Mouse (Mus musculus) embryonic facial prominence, embryonic 14.5 days (tissue): ENCODE data around the gene Cmtm8. TPM values are rescaled to one million over a fixed set of nuclear protein-coding genes. Genes with fewer than 3 reads are reported as not detected.
A peak's percentile ranks its signal among the peaks of the same experiment; 100 is the strongest.

Experiments
- ATAC-seq: fragments of 200-750 bp; cut with Nextera tagmentation; 2 replicates; pipeline ENCODE4 v1.8.0; 2017; ENCODE audit warnings: low read depth, moderate number of reproducible peaks, moderate TSS enrichment
- DNase-seq: peaks from one replicate; pipeline ENCODE4 v3.0.0-alpha.2; 2015; ENCODE audit warnings: low spot score
- H3K27ac ChIP-seq: fragments of 300-500 bp; sonication (generic); replicated peaks from 2 replicates; pipeline ENCODE4 v1.5.1; 2014; ENCODE audit warnings: low read depth, mild to moderate bottlenecking, low read length, moderate library complexity
- H3K27me3 ChIP-seq: fragments of 300-500 bp; sonication (generic); replicated peaks from 2 replicates; pipeline ENCODE4 v1.6.1; 2014; ENCODE audit warnings: low read length; ENCODE audit not compliant: control insufficient read depth, insufficient read depth
- H3K36me3 ChIP-seq: fragments of 300-500 bp; sonication (generic); 2 replicates; pipeline ENCODE4 v1.6.1; 2014; ENCODE audit warnings: low read length, mixed read lengths; ENCODE audit not compliant: control insufficient read depth, insufficient read depth
- H3K4me1 ChIP-seq: fragments of 300-500 bp; sonication (generic); 2 replicates; pipeline ENCODE4 v1.6.1; 2014; ENCODE audit warnings: antibody characterized with exemption, low read length; ENCODE audit not compliant: control insufficient read depth, insufficient read depth
- H3K4me2 ChIP-seq: fragments of 300-500 bp; sonication (generic); 2 replicates; pipeline ENCODE4 v1.6.1; 2014; ENCODE audit warnings: low read depth, mild to moderate bottlenecking, low read length, moderate library complexity, mixed read lengths
- H3K4me3 ChIP-seq: fragments of 300-500 bp; sonication (generic); 2 replicates; pipeline ENCODE4 v1.5.1; 2014; ENCODE audit warnings: low read depth, mild to moderate bottlenecking, low read length
- H3K9ac ChIP-seq: fragments of 300-500 bp; sonication (generic); 2 replicates; pipeline ENCODE4 v1.6.1; 2014; ENCODE audit warnings: low read depth, mild to moderate bottlenecking, low read length, moderate library complexity, mixed read lengths
- H3K9me3 ChIP-seq: fragments of 300-500 bp; sonication (generic); 2 replicates; pipeline ENCODE4 v1.6.1; 2016; ENCODE audit warnings: low read length; ENCODE audit not compliant: control insufficient read depth
- WGBS: fragments of 180-500 bp; shearing (Covaris S2); extraction: QIAGEN DNeasy Blood & Tissue Kit; methylation state at CpG from one replicate; pipeline ENCODE4 v1.1.7; 2014; 5-methylcytosine and 5-hydroxymethylcytosine counted together
- polyA plus RNA-seq: library from polyadenylated mRNA; unstranded; fragments of >200 nt; fragmentation: Nextera tagmentation; extraction: Ambion mirVana; gene quantifications from 2 replicates; pipeline ENCODE4 v1.2.1, GENCODE M21; 2014

The Cmtm8 gene
- polyA plus RNA-seq, 1 experiment from 2014 or later: 18.6 TPM

- DNase-seq: no peak
- Histone ChIP-seq H3K4me2 (no peak overlapping the region), H3K36me3 (no peaks in the 10 kb centered on the region), H3K27ac (no peak overlapping the region), H3K9ac (no peak overlapping the region), H3K4me3 (no peak overlapping the region), H3K4me1 (no peaks in the 10 kb centered on the region), H3K9me3 (no peaks in the 10 kb centered on the region), H3K27me3 (no peaks in the 10 kb centered on the region)
- WGBS: 63% methylated on average over 11 of the region's 11 CpGs
- no peak for ATAC-seq
Measured at GRCm38 (mm10) chr9:114855327-114855726, 11.4 kb upstream of the Cmtm8 start.

- WGBS: 64% methylated on average over 9 of the region's 9 CpGs
- H3K27ac ChIP-seq: no peak overlapping the region
- H3K4me2 ChIP-seq: no peak overlapping the region
- no peaks in the 10 kb centered on the region for H3K9me3 ChIP-seq
- no peaks in the 10 kb centered on the region for H3K27me3 ChIP-seq
- DNase-seq (no peak), ATAC-seq (0 out of 2 replicates have a peak, but pooled peaks have one; percentile 9)
- H3K4me1 ChIP-seq: no peaks in the 10 kb centered on the region
- H3K36me3 ChIP-seq: no peaks in the 10 kb centered on the region
- no peak overlapping the region for H3K4me3 ChIP-seq
- H3K9ac ChIP-seq: no peak overlapping the region
Measured at GRCm38 (mm10) chr9:114854686-114855085, 10.7 kb upstream of the Cmtm8 start.

- ATAC-seq (no peak), DNase-seq (no peak)
- H3K4me3 ChIP-seq: no peak overlapping the region
- H3K36me3 ChIP-seq: no peaks in the 10 kb centered on the region
- 75% methylated on average over 15 of the region's 15 CpGs for WGBS
- no peaks in the 10 kb centered on the region for H3K4me1 ChIP-seq
- no peak overlapping the region for H3K9ac ChIP-seq
- H3K27me3 ChIP-seq: no peaks in the 10 kb centered on the region
- no peak overlapping the region for H3K27ac ChIP-seq
- no peaks in the 10 kb centered on the region for H3K9me3 ChIP-seq
- no peak overlapping the region for H3K4me2 ChIP-seq
Measured at GRCm38 (mm10) chr9:114853336-114853735, 9.4 kb upstream of the Cmtm8 start.

- ATAC-seq (no peak), DNase-seq (no peak)
- WGBS: 58% methylated on average over 8 of the region's 8 CpGs
Measured at GRCm38 (mm10) chr9:114851419-114852190, 7.6 kb upstream of the Cmtm8 start.

GRCm38 (mm10) chr9:114843634-114844016, 331 bp downstream of the Cmtm8 start:
- ATAC-seq (peak; percentile 64), DNase-seq (peak; percentile 33)
- Histone ChIP-seq H3K4me1 (peaks cover 3% of the 10 kb centered on the region; the same call in 1 of the 2 replicates), H3K27ac (no peak overlapping the region), H3K9ac (peak overlapping the region; percentile 72), H3K36me3 (no peaks in the 10 kb centered on the region), H3K4me2 (peak overlapping the region; percentile 99), H3K4me3 (peak overlapping the region; percentile 70), H3K27me3 (peaks cover 12% of the 10 kb centered on the region), H3K9me3 (no peaks in the 10 kb centered on the region)
- WGBS: under 1% methylated on average over 31 of the region's 40 CpGs

More at GRCm38 (mm10) chr9:114851419-114852190, 7.6 kb upstream of the Cmtm8 start:
- Histone ChIP-seq H3K4me1 (no peaks in the 10 kb centered on the region), H3K27ac (no peak overlapping the region), H3K4me2 (no peak overlapping the region), H3K9me3 (no peaks in the 10 kb centered on the region), H3K27me3 (no peaks in the 10 kb centered on the region), H3K4me3 (no peak overlapping the region), H3K9ac (no peak overlapping the region), H3K36me3 (no peaks in the 10 kb centered on the region)

- no peak overlapping the region for H3K9ac ChIP-seq
- H3K9me3 ChIP-seq: no peaks in the 10 kb centered on the region
- H3K4me2 ChIP-seq: peak overlapping the region; percentile 99
- ATAC-seq (no peak), DNase-seq (no peak)
- H3K36me3 ChIP-seq: no peaks in the 10 kb centered on the region
- no peak overlapping the region for H3K27ac ChIP-seq
- H3K4me1 ChIP-seq: peaks cover 3% of the 10 kb centered on the region; the same call in 1 of the 2 replicates
- H3K4me3 ChIP-seq: peak overlapping the region; percentile 70
- peaks cover 12% of the 10 kb centered on the region for H3K27me3 ChIP-seq
- 37% methylated on average over 9 of the region's 9 CpGs for WGBS
Measured at GRCm38 (mm10) chr9:114842886-114843285, 1.1 kb downstream of the Cmtm8 start.

GRCm38 (mm10) chr9:114842269-114842668, 1.7 kb downstream of the Cmtm8 start:
- peak overlapping the region; percentile 99; the same call in 1 of the 2 replicates for H3K4me2 ChIP-seq
- no peak for DNase-seq
- no peak overlapping the region for H3K27ac ChIP-seq
- 81% methylated on average over 7 of the region's 7 CpGs for WGBS
- H3K9ac ChIP-seq: no peak overlapping the region
- H3K4me3 ChIP-seq: no peak overlapping the region
- no peaks in the 10 kb centered on the region for H3K36me3 ChIP-seq
- H3K4me1 ChIP-seq: peaks cover 3% of the 10 kb centered on the region; the same call in 1 of the 2 replicates
- no peak for ATAC-seq
- peaks cover 12% of the 10 kb centered on the region for H3K27me3 ChIP-seq
- no peaks in the 10 kb centered on the region for H3K9me3 ChIP-seq

- no peak overlapping the region for H3K27ac ChIP-seq
- H3K27me3 ChIP-seq: peaks cover 8% of the 10 kb centered on the region; the same call in 1 of the 2 replicates
- H3K9ac ChIP-seq: no peak overlapping the region
- 75% methylated on average over 5 of the region's 5 CpGs for WGBS
- no peak overlapping the region for H3K4me3 ChIP-seq
- H3K4me2 ChIP-seq: no peak overlapping the region
- H3K36me3 ChIP-seq: no peaks in the 10 kb centered on the region
- H3K4me1 ChIP-seq: no peaks in the 10 kb centered on the region
- no peaks in the 10 kb centered on the region for H3K9me3 ChIP-seq
- no peak for ATAC-seq
- no peak for DNase-seq
Measured at GRCm38 (mm10) chr9:114838870-114839269, 5.1 kb downstream of the Cmtm8 start.

GRCm38 (mm10) chr9:114831527-114831926, 12.4 kb downstream of the Cmtm8 start:
- ATAC-seq (no peak), DNase-seq (peak; percentile 24)
- H3K36me3 ChIP-seq: no peaks in the 10 kb centered on the region
- WGBS: 48% methylated on average over 6 of the region's 6 CpGs
- H3K9ac ChIP-seq: no peak overlapping the region
- no peak overlapping the region for H3K4me2 ChIP-seq
- no peaks in the 10 kb centered on the region for H3K27me3 ChIP-seq
- H3K27ac ChIP-seq: no peak overlapping the region
- no peaks in the 10 kb centered on the region for H3K4me1 ChIP-seq
- H3K4me3 ChIP-seq: no peak overlapping the region
- H3K9me3 ChIP-seq: no peaks in the 10 kb centered on the region
